Mouse (Mus musculus) kidney, adult 18-20 months (tissue): ENCODE data around the gene Hells.

ENCODE experiments used
- DNase-seq: peaks from one replicate; pipeline ENCODE4 v3.0.0; 2021

Gene Hells

DNA sequence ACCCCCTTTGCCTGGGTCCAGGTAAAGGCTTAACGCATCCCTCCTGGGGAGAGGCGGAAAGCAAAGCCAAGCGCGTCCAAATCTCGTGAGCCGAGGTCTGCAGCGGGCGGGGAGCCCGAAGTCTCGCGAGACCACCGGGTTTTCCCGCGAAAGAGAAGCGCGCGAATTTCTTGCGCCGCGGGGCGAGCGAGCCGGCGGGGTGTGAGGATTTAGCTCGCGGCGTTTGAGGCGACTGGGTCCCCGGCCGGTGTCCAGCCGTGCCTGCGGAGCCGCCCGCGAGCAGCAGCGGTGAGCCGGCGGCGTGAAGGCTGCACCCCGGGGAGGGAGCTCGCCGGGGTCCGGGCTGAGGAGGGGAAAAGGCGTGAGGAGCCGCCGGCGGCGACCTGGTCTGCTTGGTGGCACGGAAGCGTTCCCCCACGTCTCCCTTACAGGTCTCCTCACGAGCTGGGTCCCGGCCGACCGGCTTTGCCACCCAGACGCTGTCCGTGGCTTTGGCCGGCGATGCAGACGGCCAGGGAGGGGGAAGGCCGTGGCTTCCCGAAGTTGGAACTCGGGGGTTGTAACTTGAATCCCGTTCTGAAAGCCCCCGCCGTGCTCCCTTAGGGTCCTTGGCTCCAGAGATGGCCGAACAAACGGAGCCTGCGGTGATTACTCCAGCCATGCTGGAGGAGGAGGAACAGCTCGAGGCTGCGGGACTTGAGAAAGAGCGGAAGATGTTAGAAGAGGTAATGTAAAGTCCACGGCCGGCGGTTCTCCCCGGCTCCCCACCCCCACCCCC is at the start of gene Hells:
Hells (plus strand) TSS at position 128 of the 778 bp plus-strand sequence.
- peak; percentile 80 for DNase-seq

DNA sequence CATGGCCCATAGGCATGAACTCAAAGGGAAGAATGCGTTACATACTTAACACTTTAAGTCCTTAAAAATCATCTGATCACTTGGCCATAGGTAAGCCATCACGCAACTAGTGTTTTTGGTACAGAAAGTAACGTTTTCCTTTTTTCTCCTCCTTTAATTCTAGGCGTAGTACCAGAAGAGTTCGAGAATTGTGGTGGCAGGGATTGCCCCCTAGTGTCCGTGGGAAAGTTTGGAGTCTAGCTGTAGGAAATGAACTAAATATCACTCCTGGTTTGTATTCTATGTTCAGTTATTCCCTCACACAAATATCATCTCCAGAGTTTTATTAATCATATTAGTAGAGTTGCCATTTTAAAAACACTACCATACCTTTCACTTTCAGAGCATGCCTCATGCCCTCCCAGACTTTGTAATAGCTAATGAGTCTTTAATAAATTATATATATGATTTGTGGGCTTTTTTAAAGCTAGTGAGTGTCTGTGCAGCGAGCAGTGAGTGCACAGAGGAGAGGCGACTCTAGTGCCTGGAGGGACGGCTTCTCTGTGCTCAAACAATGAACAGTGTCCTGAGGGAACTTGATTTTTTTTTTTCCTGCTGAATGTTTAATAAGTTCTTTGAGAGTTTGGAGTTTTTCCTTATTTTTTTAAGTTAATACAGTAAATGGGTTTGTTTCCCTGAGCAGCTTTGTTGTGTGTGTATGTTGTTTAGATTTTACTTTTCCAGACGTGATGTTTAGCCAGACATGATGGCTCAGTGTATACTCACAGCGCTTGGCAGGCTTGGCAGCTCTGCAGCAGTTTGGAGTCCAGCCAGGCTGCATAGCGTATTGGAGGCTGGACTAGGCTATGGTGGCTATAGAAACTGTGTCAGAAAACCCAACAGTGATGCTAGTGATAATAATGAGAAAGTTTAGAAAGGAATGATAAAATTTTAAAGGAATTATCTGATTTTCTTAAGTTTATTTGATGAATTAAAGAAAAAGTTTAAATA is 29.3 kb upstream of the Hells start:
- no peak for DNase-seq

DNA sequence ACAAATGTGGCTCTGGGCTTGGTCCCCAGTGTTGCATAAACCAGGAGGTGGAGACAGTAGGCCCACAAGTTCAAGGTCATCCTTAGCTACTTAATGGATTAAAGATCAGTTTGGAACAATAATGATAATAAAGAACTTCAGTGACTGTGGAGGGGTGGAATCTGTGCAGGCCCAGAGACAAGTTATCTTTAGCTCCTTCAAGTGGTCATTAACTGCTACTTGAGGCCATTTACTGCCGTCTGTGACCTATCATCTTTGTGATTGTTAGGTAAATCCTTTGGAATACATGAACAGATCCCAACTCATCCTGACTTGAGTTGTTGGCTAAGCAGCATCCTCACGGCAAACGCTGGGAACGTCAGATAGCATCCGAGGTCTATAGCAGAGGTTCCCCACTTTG is 28.2 kb upstream of the Hells start:
- no peak for DNase-seq

DNA sequence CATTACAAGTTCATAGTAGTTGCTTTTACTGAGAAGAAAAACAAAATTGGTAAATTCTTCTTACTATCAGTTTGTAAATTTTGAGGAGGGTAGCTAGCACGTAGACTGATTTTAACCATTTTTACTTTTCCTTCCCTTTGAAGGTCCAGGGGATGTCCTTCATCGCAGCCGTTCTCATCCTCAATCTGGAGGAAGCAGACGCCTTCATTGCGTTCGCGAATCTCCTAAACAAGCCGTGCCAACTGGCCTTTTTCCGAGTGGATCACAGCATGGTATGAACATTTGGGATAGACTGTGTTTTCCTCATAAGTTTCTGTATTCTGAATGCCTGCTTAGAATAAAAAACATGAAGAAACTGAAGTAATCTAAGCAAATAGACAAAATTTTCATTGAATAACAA is 16.9 kb upstream of the Hells start:
- DNase-seq = no peak

DNA sequence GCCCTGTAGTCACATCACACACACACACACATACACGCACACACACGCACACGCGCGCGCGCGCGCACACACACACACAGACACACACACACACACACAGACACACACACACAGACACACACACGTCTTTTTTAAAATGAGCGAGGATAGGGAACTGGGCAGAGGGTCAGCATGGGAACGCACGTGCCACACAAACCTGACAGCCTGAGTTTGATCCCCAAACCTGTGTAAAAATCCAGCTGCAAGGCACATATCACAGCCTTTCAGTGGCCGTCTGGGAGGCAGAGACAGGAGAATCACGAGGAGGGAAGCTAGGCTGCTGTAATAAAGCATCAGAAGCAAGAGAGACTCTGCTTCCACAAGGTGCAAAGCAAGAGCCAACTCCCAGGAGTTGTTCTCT is 15.8 kb upstream of the Hells start:
- DNase-seq = no peak

DNA sequence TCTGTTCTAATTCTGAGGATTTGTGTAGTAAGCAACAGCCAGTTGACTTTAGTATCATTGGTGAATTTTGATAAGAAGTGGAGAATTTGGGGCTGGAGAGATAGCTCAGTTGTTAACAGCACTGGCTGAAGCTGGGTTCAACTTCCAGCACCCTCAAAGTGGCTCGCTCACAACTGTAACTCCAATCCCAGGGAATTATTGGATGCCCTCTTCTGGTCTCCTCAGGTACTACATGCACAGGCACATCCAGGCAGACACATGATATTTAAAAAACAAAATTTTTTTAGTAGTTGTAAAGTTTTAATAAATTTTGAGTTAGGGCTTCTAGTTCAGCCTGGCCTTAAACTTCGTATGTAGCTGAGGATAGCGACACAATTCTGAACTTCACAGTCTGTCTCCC is 15.0 kb upstream of the Hells start:
- DNase-seq = peak; percentile 23

DNA sequence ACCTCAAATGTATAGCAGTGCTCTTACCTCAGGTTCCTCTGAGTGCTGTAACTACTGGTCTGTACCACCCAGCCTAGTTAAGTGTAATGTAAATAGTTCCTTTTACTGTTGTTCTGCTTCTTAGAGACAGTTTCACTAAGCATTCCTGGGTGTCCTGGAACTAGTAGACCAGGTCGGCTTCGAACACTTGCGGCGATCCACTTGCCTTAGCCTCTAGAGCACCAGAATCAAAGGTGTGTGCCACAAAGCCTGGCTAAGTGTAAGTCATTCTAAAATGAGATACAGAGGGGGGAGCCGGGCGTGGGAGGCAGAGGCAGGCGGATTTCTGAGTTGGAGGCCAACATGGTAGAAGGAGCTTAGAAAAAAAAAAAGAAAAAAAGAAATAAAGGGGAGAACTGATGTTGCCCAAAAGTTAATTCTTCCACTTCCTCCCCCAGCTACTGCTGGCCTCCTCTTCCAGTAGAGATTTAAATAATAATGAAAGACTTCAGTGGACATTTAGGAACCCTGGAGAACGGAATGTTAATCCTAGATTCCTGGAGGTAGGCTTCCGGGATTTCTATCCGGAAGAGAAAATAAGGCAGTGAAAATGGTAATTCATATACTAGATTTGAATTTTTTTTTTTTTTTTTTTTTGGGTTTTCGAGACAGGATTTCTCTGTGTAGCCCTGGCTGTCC is 2.1 kb upstream of the Hells start:
- DNase-seq = no peak

DNA sequence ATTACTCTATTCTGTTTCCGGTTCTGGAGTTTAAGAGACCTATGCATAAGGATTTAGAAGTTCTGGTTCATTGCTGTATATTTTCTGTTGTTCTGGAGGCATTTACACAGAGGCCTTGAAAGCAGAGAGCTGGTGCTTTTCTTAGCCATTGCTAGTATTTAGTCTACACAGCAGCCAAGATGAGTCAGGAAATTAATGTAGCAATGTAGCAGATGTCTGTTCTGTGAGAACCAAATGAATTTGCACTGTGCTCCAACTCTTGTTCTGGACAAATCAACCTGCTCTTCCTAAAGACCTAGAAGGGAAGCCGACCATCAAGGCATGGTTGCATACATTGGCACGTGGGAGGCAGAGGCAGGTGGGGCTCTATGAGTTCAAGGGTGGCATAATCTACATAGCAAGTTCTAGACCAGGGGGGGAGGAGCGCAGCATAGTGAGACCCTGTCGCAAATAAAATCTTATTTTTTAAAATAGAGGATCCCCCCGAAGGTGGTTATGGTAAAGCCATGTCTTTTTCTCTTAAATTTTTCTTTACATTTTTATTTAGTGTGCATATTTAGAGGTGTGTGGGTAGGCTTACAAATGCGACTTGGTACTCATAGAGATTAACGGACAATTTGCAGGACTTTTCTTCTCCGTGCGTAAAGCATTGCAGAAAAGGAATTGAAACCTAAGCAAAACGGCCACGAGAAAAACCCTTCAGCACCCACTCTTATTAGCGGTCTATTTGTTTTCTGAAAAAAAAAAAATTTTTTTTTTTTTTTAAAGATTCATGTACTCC is 1.1 kb upstream of the Hells start:
- DNase-seq = no peak

DNA sequence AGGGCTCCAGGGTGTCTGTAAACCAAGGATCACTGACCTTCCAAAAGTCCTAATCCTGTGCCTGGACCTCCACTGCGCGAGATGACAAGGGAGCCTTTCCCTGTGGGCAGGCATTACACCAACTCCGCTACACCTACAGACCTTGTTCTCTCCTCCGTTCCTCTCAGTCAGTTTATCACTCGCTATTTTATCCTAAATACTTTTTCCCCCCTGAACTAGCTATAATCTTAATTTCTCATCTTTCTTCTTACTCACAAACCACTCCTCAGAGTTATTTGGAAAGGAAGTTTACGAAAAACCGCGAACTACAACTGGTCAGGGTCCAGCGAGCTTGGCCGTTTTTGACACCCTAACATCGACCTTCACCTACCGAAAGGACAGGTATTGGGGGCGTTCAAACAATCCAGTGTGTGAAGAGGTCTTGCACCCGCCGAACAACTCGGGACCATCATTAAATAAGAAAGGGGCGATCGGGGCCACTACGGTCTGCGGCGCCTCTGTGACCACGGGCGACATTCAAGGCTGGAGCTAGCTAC is 395 bp upstream of the Hells start:
- DNase-seq = no peak

DNA sequence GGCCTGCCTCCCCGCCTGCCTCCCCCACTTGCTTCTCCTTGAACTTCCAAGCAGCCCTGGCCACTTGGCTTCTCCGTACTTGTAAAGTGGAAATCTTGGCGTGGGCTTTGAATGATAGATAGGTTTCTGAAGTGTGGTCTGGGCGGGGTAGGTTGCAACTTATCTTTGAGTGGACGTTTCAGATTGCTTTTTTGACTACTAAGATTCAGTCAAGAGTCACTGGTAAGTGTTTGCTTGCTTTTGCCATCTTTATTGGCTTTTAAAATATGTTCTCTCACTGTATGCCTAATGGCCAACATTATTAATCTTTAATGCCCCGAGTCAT is 813 bp downstream of the Hells start:
- DNase-seq = no peak

DNA sequence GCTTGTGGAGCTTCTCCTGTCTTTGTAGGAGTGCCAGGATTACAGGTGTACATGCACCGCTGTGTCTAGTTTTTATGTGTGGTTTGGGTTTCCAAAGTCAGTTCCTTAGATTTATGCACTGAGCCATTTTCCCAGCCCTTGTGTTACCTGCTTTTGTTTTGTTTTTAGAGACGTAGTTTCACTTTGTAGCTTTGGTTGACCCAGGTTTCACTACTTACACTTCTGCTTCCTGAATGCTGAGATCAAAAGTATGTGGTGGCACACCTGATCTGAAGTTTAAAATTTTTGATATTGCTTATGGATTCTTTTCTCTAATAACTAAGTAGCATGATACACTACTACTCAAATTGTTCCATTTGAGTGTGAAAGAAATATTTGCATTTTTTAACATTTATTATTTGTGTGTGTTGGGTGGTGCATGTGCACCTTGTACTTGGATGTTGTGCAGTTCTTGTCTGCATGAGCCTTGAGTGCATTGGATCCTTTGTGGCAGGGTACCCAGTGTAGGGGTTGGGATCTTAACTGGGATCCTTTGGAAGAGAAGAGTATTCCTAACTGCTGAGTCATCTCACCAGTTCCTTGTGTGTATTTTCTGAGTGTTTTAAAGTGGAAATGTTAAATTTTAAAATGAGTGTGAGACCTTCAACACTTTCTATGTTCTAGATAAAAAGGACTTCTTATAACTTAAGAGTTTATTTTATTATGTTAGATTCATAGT is 14.0 kb downstream of the Hells start:
- no peak for DNase-seq

DNA sequence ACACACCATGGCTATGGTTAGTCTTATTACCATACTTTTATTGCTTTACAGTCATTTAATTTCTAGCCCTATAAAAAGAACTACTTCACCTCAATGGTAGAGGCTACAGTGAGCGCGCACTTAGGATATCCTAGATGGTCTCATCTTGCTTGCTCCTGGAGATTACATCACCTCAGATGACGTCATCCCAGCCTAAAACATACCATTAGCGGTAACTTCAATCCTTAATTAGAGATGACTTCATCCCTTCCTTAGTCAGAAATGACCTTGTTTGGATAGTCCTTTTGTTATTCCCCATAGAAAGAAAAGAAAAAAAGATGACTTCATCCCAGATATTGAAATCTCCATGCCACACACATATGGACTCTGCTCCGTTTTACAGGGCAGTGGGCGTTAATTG is 40.0 kb downstream of the Hells start:
- no peak for DNase-seq

DNA sequence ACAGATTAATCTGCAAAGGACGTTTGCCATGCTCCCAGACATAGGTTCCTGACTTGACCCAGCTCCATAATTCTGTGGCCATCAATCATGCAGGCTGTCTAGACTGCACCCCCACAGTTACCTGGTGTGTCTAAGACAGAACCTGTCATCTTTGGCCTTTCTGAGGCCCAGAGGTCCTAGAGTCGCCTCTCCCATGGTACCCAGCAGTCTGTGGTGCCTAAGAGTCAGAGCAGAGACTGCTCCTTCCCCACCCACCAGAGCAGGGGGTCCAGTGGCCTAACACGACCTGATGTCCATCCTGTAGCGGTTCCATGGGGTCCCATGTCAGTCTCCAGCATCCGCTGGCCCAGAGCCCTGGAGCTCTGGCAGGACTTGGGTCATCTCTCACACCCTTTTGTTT is 41.9 kb downstream of the Hells start:
- no peak for DNase-seq

DNA sequence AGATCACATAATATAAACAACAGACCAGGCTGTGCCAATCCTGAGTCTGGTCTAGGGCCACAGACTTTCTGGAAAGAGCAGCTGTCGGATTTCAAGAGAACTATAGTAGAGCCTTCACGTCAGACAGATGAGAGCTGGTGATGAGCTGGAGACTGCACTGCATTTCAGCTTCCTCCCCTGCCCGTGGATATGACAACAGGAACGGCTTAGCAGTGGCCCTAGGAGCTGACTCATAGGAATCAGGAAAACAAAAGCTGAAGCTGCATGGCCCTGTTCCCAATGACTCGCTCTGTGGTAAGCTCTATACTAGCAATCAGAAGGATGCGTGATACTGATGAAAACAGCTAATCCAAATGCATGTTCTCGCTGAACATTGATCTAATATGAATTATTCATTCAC is 43.0 kb downstream of the Hells start:
- no peak for DNase-seq

DNA sequence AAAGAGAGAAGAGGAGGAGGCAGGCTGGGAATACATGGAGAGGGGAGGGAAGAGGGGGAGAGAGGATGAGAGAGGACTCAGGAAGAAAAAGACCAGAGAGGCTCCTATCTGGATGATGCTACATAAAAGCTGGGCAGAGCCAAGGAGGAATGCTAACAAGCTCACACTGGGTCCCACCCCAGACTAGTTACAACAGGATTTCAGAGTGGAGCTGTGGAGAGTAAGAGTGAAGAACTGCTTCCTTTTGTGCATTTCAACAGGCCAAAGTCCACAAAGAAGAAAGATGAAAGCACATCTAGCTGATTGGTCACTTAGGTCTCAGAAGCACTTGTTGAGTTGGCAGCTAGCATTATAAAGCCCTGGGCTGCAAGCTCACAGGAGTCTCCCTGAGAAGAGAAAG is 45.6 kb downstream of the Hells start:
- no peak for DNase-seq

DNA sequence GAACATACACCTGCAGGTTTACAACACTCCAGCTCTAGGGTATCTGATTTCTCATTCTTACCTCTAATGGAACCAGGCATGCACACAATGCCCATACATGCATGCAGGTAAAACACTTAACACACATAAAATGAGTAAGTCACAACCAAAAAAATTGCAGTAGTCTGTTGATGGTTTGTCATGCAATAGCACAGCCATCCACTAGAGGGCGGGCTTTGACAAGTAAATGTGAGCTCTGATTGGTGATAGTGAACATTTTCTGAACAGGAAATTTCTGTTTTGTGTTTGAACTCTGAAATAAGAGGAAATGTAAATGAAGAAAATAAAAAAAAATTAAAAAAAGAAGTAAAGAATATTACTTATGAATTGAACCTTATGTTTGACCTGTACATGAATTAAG is 51.3 kb downstream of the Hells start:
- DNase-seq = peak; percentile 67

DNA sequence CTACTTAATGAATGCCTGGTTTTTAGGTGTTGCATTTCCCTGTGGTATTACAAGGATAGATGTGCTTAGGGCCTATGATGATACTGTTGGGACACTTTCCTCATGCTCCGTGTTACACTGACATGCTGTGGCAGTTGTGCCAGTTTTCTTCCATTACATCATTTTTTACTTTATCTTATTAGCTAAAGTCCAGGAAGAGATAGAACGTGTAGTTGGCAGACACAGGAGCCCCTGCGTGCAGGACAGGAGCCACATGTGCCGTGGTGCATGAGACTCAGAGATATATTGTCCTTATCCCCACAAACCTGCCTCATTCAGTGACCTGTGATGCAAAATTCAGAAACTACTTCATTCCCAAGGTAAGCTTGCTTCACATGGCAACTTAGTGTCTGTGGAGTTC is 67.5 kb downstream of the Hells start:
- DNase-seq = no peak

DNA sequence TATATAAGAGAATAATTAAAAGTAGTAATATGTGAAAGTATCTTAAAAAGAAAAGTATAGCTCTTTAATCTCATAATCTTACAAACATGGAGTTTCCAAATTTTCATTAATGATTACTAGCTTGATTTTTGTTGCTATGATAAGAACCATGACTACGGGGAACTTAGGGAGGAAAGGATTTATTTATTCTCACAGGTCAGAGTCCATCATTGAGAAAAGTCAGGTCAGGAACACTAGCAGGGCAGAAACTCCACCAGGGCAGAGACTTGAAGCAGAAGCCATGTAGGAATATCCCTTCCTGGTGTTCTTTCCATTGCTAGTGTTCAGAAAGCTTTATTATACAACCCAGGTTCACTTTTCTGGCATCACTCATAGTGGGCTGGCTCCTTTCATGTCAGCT is 68.0 kb downstream of the Hells start:
- no peak for DNase-seq

DNA sequence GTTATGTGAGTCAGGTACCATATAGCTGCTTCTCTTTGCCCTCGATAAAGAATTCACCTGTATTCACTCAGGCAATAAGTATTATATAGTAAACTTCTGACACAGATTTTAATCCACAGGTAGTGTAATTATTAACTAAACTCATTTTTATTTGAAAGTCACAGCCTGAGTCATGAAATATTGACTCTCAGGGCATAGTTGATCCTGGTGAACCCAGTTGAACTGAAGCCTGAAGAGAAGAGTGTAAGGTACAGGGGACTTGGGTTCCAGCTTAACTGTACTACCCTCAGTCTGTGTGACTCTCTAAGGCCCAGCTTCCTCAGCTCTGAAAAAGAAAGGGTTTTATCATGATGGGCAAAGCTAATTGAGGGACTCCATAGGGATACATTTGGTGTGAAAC is 74.4 kb downstream of the Hells start:
- no peak for DNase-seq

DNA sequence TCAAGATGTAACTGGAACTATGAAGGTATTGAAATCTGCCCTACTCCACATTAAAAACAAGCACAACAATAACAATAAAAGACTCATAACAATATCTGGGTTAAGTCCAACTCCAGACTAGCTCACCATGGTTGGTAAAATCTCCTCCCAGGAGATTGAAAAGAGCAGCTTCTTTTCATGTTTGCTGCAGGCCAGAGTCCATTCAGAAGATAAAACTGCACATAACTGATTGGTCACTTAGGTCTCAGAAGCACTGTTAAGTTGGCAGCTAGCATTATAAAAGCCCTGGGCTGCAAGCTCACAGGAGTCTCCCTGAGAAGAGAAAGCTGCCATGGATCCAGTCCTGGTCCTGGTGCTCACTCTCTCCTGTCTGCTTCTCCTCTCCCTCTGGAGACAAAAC is 76.0 kb downstream of the Hells start, which contains the start of gene Cyp2c55:
Cyp2c55 (plus strand) TSS at position 305 of the 400 bp plus-strand sequence.
- no peak for DNase-seq
